Mouse (Mus musculus) lung, adult 2 months (tissue): ENCODE results near the gene Tatdn2.

Source experiments
- CTCF ChIP-seq: fragments of 200-500 bp; IDR thresholded peaks from 2 replicates; pipeline ENCODE4 v1.5.1; 2011; ENCODE audit warnings: mild to moderate bottlenecking, low read length, control low read depth; ENCODE audit not compliant: insufficient read depth
- POLR2A ChIP-seq: fragments of 200-500 bp; IDR thresholded peaks from 2 replicates; pipeline ENCODE4 v1.6.1; 2011; ENCODE audit warnings: low read depth, mild to moderate bottlenecking, control low read depth, low read length, borderline replicate concordance; ENCODE audit errors: extremely low read depth

- no peak for TF ChIP-seq CTCF
- TF ChIP-seq POLR2A, result 0 out of 2 replicates have a peak, but pooled peaks have one; percentile 6
Observed at GRCm38 (mm10) chr6:113697222-113698205, 664 bp downstream of the Tatdn2 start.
